Mouse (Mus musculus) C2C12 (cell line): ENCODE data around the gene Usp44.

Experiments used
- CTCF ChIP-seq: IDR thresholded peaks from one replicate; pipeline ENCODE4 v1.5.1; 2011; ENCODE audit not compliant: control insufficient read depth, insufficient read depth, insufficient read length
- MAX ChIP-seq: IDR thresholded peaks from one replicate; pipeline ENCODE4 v1.6.1; 2011; ENCODE audit warnings: mild to moderate bottlenecking, control low read depth

DNA sequence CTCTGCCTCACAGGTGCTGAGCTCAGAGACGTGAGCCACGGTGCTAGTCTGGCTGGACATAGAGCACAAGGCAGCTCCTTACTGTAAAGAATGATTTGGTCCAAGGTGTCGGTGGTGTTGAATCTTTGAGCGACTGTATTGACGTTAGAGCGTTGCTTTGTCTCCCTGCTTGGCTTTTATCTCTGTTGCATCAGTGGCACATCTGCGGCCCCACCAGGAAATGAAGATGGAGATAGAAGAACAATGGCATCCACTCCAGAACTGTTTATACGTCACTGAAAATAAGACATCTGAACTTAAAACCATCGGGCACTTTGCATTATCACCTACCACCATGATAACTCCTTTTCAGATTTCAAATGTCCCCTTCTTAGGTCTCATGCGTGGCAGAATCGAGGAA, 68.6 kb downstream of the Usp44 start:
- TF ChIP-seq CTCF (no peak), MAX (no peak)
